Mouse (Mus musculus): ENCODE data around the gene Clmn.

DNA sequence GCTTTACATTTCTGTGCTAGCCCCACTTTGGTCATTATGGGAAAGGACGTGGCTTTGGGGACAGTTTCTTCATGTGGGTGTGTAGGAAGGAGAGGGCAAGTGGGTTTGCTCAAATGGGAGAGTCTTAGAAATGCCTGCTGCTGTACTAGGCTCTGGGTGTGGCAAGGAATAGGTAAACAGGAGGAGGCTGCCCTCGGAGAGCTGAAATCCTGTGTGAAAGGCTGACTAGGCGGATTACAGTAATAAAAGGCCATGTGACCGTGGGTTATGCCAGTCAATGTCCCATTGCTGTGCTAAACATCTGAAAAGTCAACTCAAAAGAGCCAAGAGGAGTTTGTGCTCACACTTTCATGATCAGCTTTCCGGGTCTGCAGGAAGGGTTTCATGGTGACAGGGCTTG is 17.7 kb upstream of the Clmn start:
- TF ChIP-seq TAL1 (IDR thresholded peaks at IDR 0.05; ENCODE audit: low read length) (no peak), GATA1 (IDR thresholded peaks at IDR 0.05; ENCODE audit: low read length) (no peak)
